Mouse (Mus musculus): ENCODE results near the gene Sdf4. TPM values are rescaled to one million over a fixed set of nuclear protein-coding genes. Genes with fewer than 3 reads are reported as not detected.

Sdf4 gene
- polyA plus RNA-seq, 1 experiment from 2014 or later, result 166 TPM

GRCm38 (mm10) chr4:155959275-155959674 is 33.4 kb upstream of the Sdf4 start:
- WGBS, result 4% methylated on average over 5 of the region's 5 CpGs
- Histone ChIP-seq H3K4me1 (ENCODE audit: insufficient read depth, low read depth, low read length) (peaks cover 8% of the 10 kb centered on the region; the same call in 1 of the 2 replicates), H3K36me3 (ENCODE audit: insufficient read depth, low read length) (peaks cover 18% of the 10 kb centered on the region; the same call in 1 of the 2 replicates), H3K9ac (replicated peaks; ENCODE audit: low read depth) (no peak overlapping the region), H3K27me3 (replicated peaks; ENCODE audit: insufficient read depth, low read length) (no peaks in the 10 kb centered on the region), H3K27ac (ENCODE audit: low read length) (no peak overlapping the region), H3K4me2 (replicated peaks; ENCODE audit: low read depth, low read length) (no peak overlapping the region), H3K4me3 (ENCODE audit: low read depth, low read length) (no peak overlapping the region), H3K9me3 (ENCODE audit: low read length) (no peaks in the 10 kb centered on the region)
- DNase-seq (ENCODE audit: low spot score) (peak; percentile 91), ATAC-seq (peak; percentile 52)
- TF ChIP-seq EP300 (IDR thresholded peaks at IDR 0.05) (no peak), CTCF (IDR thresholded peaks at IDR 0.05) (peak; percentile 85)

GRCm38 (mm10) chr4:155962167-155962971 is 30.3 kb upstream of the Sdf4 start, which contains the start of gene C1qtnf12:
Gene C1qtnf12, plus strand, starts transcription at chr4:155962318.
- TF ChIP-seq CTCF (IDR thresholded peaks at IDR 0.05) (no peak), EP300 (IDR thresholded peaks at IDR 0.05) (no peak)
- Histone ChIP-seq H3K4me2 (replicated peaks; ENCODE audit: low read depth, low read length) (peak within 1 kb of the TSS; percentile 95), H3K9me3 (ENCODE audit: low read length) (no peaks in the 10 kb centered on the region), H3K27me3 (replicated peaks; ENCODE audit: insufficient read depth, low read length) (no peaks in the 10 kb centered on the region), H3K4me1 (ENCODE audit: insufficient read depth, low read depth, low read length) (peaks cover 8% of the 10 kb centered on the region; the same call in 1 of the 2 replicates), H3K36me3 (ENCODE audit: insufficient read depth, low read length) (peaks cover 10% of the 10 kb centered on the region), H3K27ac (ENCODE audit: low read length) (peak within 1 kb of the TSS; percentile 11), H3K9ac (replicated peaks; ENCODE audit: low read depth) (peak within 1 kb of the TSS; percentile 60), H3K4me3 (ENCODE audit: low read depth, low read length) (peak within 1 kb of the TSS; percentile 54)
- ATAC-seq, result peak; percentile 90
- DNase-seq (ENCODE audit: low spot score), result peak; percentile 77
- under 1% methylated on average over 29 of the region's 42 CpGs for WGBS

- Histone ChIP-seq H3K9ac (replicated peaks; ENCODE audit: low read depth) (peak overlapping the region; percentile 60), H3K36me3 (ENCODE audit: insufficient read depth, low read length) (peaks cover 6% of the 10 kb centered on the region; the same call in 1 of the 2 replicates), H3K27ac (ENCODE audit: low read length) (no peak overlapping the region), H3K4me1 (ENCODE audit: insufficient read depth, low read depth, low read length) (peaks cover 8% of the 10 kb centered on the region; the same call in 1 of the 2 replicates), H3K27me3 (replicated peaks; ENCODE audit: insufficient read depth, low read length) (no peaks in the 10 kb centered on the region), H3K4me3 (ENCODE audit: low read depth, low read length) (peak overlapping the region; percentile 54), H3K9me3 (ENCODE audit: low read length) (no peaks in the 10 kb centered on the region), H3K4me2 (replicated peaks; ENCODE audit: low read depth, low read length) (peak overlapping the region; percentile 95)
- TF ChIP-seq CTCF (IDR thresholded peaks at IDR 0.05), result no peak
- no peak for TF ChIP-seq EP300 (IDR thresholded peaks at IDR 0.05)
- ATAC-seq (no peak), DNase-seq (ENCODE audit: low spot score) (no peak)
- WGBS, result 61% methylated on average over 7 of the region's 7 CpGs
These were observed 29.6 kb upstream of the Sdf4 start for GRCm38 (mm10) chr4:155963106-155963505.

GRCm38 (mm10) chr4:155964396-155964795 is 28.3 kb upstream of the Sdf4 start:
- no peaks in the 10 kb centered on the region for H3K27me3 ChIP-seq (replicated peaks; ENCODE audit: insufficient read depth, low read length)
- TF ChIP-seq EP300 (IDR thresholded peaks at IDR 0.05) (no peak), CTCF (IDR thresholded peaks at IDR 0.05) (no peak)
- no peaks in the 10 kb centered on the region for H3K9me3 ChIP-seq (ENCODE audit: low read length)
- ATAC-seq (no peak), DNase-seq (ENCODE audit: low spot score) (no peak)
- peaks cover 6% of the 10 kb centered on the region; the same call in 1 of the 2 replicates for H3K36me3 ChIP-seq (ENCODE audit: insufficient read depth, low read length)
- no peak overlapping the region for H3K4me3 ChIP-seq (ENCODE audit: low read depth, low read length)
- WGBS, result 88% methylated on average over 11 of the region's 11 CpGs
- H3K9ac ChIP-seq (replicated peaks; ENCODE audit: low read depth), result no peak overlapping the region
- H3K4me1 ChIP-seq (ENCODE audit: insufficient read depth, low read depth, low read length), result peaks cover 8% of the 10 kb centered on the region; the same call in 1 of the 2 replicates
- H3K27ac ChIP-seq (ENCODE audit: low read length), result no peak overlapping the region
- H3K4me2 ChIP-seq (replicated peaks; ENCODE audit: low read depth, low read length), result no peak overlapping the region

GRCm38 (mm10) chr4:155969043-155969653 is 23.5 kb upstream of the Sdf4 start:
- H3K27ac ChIP-seq (ENCODE audit: low read length), result no peak overlapping the region
- no peak for DNase-seq (ENCODE audit: low spot score)
- no peak for ATAC-seq

GRCm38 (mm10) chr4:155970286-155970685 is 22.4 kb upstream of the Sdf4 start:
- Histone ChIP-seq H3K4me3 (ENCODE audit: low read depth, low read length) (no peak overlapping the region), H3K36me3 (ENCODE audit: insufficient read depth, low read length) (no peaks in the 10 kb centered on the region; the same call in 1 of the 2 replicates), H3K9me3 (ENCODE audit: low read length) (no peaks in the 10 kb centered on the region), H3K4me1 (ENCODE audit: insufficient read depth, low read depth, low read length) (no peaks in the 10 kb centered on the region), H3K27me3 (replicated peaks; ENCODE audit: insufficient read depth, low read length) (no peaks in the 10 kb centered on the region), H3K4me2 (replicated peaks; ENCODE audit: low read depth, low read length) (no peak overlapping the region), H3K9ac (replicated peaks; ENCODE audit: low read depth) (no peak overlapping the region), H3K27ac (ENCODE audit: low read length) (no peak overlapping the region)
- TF ChIP-seq EP300 (IDR thresholded peaks at IDR 0.05) (no peak), CTCF (IDR thresholded peaks at IDR 0.05) (no peak)
- WGBS, result 78% methylated on average over 5 of the region's 5 CpGs
- no peak for DNase-seq (ENCODE audit: low spot score)
- ATAC-seq, result no peak

More at GRCm38 (mm10) chr4:155969043-155969653, 23.5 kb upstream of the Sdf4 start:
- peaks cover 6% of the 10 kb centered on the region; the same call in 1 of the 2 replicates for H3K36me3 ChIP-seq (ENCODE audit: insufficient read depth, low read length)
- H3K4me2 ChIP-seq (replicated peaks; ENCODE audit: low read depth, low read length), result no peak overlapping the region
- H3K9me3 ChIP-seq (ENCODE audit: low read length), result no peaks in the 10 kb centered on the region
- H3K27me3 ChIP-seq (replicated peaks; ENCODE audit: insufficient read depth, low read length), result no peaks in the 10 kb centered on the region
- no peak for TF ChIP-seq CTCF (IDR thresholded peaks at IDR 0.05)
- no peak for TF ChIP-seq EP300 (IDR thresholded peaks at IDR 0.05)
- H3K9ac ChIP-seq (replicated peaks; ENCODE audit: low read depth), result no peak overlapping the region
- H3K4me1 ChIP-seq (ENCODE audit: insufficient read depth, low read depth, low read length), result no peaks in the 10 kb centered on the region
- 70% methylated on average over 13 of the region's 13 CpGs for WGBS
- H3K4me3 ChIP-seq (ENCODE audit: low read depth, low read length), result no peak overlapping the region

All from lung, postnatal 0 days (tissue).